8 mouse cellular contexts compared by ENCODE assay signal in genomic region chr19:55063272-55063671, GRCm38 (mm10).
A peak's percentile ranks its signal among the peaks of the same experiment; 100 is the strongest.
DNase-seq lines count a peak whose midpoint lies in the region; ATAC-seq lines count a peak whose summit lies in the region.

No protein-coding gene starts in this region.

- no peak overlapping the region for H3K4me2 ChIP-seq in kidney, embryonic 16.5 days (replicated peaks; ENCODE audit: low read depth, low read length)
- H3K4me2 ChIP-seq in neural tube, embryonic 13.5 days = no peak overlapping the region

- ATAC-seq in kidney, embryonic 16.5 days (ENCODE audit: low FRiP score, low TSS enrichment) = peak; percentile 40
- ATAC-seq in neural tube, embryonic 13.5 days (ENCODE audit: low read depth) = no peak

- no peak overlapping the region for H3K27ac ChIP-seq in kidney, embryonic 16.5 days (ENCODE audit: low read length)
- H3K27ac ChIP-seq in neural tube, embryonic 13.5 days (replicated peaks) = 0 out of 2 replicates have a peak overlapping the region, but pooled peaks have one; percentile 13

- peaks cover 10% of the 10 kb centered on the region; the same call in 1 of the 2 replicates for H3K9me3 ChIP-seq in kidney, embryonic 16.5 days (ENCODE audit: low read length)
- H3K9me3 ChIP-seq in neural tube, embryonic 13.5 days = no peaks in the 10 kb centered on the region

- peaks cover 9% of the 10 kb centered on the region for H3K4me1 ChIP-seq in kidney, embryonic 16.5 days (ENCODE audit: insufficient read depth, low read length)
- peaks cover 12% of the 10 kb centered on the region for H3K4me1 ChIP-seq in neural tube, embryonic 13.5 days (replicated peaks)

- H3K4me3 ChIP-seq in kidney, embryonic 16.5 days (ENCODE audit: low read length) = no peak overlapping the region
- H3K4me3 ChIP-seq in neural tube, embryonic 13.5 days = no peak overlapping the region

- no peaks in the 10 kb centered on the region for H3K27me3 ChIP-seq in kidney, embryonic 16.5 days (ENCODE audit: insufficient read depth, low read length)
- H3K27me3 ChIP-seq in neural tube, embryonic 13.5 days = no peaks in the 10 kb centered on the region

- H3K9ac ChIP-seq in kidney, embryonic 16.5 days (replicated peaks; ENCODE audit: low read length) = no peak overlapping the region
- no peak overlapping the region; the same call in 1 of the 2 replicates for H3K9ac ChIP-seq in neural tube, embryonic 13.5 days

- DNase-seq in kidney, adult 8-10 months = no peak
- DNase-seq in MN1 (ENCODE audit: low spot score) = peak; percentile 76
- DNase-seq in induced T-regulatory cell, adult 2 months (ENCODE audit: low read depth) = peak; percentile 32
- no peak for DNase-seq in gastrocnemius, postnatal 36 days
- no peak for DNase-seq in urinary bladder, postnatal 10 days (ENCODE audit: low spot score)
- no peak for DNase-seq in cerebellum, adult 11-12 months

- 0 out of 2 replicates have a peak, but pooled peaks cover 3% of the 10 kb centered on the region for H3K36me3 ChIP-seq in kidney, embryonic 16.5 days (ENCODE audit: insufficient read depth, low read length)
- peaks cover 16% of the 10 kb centered on the region for H3K36me3 ChIP-seq in neural tube, embryonic 13.5 days

- WGBS in kidney, embryonic 16.5 days = 36% methylated on average over 6 of the region's 6 CpGs
- WGBS in neural tube, embryonic 13.5 days = 34% methylated on average over 6 of the region's 6 CpGs

- intact Hi-C loops in gastrocnemius, postnatal 36 days (cut with DNase I) = loop anchor here (5.0 kb wide), 1 partner anchor 139 kb away; no protein-coding TSS in a partner anchor

Comparison
In these comparisons a context has a peak if more than half of its experiments do, and no peak if none do; other contexts are left out.
1. DNase-seq: peak in MN1 (single experiment) and induced T-regulatory cell, adult 2 months (single experiment); none in kidney, adult 8-10 months (0 of 2), gastrocnemius, postnatal 36 days (0 of 2), urinary bladder, postnatal 10 days (single experiment) and cerebellum, adult 11-12 months (single experiment).